Mouse (Mus musculus): Measurements from ENCODE around the gene Cnnm2. TPM values are rescaled to one million over a fixed set of nuclear protein-coding genes. Genes with fewer than 3 reads are reported as not detected.

The Cnnm2 gene
- polyA plus RNA-seq, 1 experiment, result 12.2 TPM

DNA sequence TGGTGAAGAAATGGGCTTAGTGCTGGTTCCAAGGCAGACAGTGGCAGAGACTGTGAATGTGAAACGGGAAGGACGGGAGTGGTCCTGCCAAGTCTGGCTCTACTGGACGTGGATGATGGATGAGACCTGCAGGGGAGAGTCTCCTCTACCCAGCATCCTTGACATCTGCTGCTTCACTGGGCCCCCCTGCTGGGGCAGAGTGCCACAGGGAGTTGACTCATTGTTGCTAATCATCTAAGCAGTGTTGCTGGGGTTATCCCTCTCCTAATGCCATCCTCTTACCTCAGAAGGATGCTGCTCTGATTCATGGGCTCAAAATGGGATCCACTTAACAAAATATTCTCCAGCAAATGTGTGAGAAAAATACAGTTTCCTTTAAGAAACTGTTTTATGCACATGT, 67.6 kb downstream of the Cnnm2 start:
- WGBS, result 41% methylated on average over 3 of the region's 3 CpGs
- no peak for DNase-seq
- TF ChIP-seq CTCF (IDR thresholded peaks at IDR 0.05; ENCODE audit: insufficient read depth, low read length) (no peak), POLR2A (IDR thresholded peaks at IDR 0.05; ENCODE audit: borderline replicate concordance, extremely low read depth, low read depth, low read length) (no peak)
- Histone ChIP-seq H3K4me3 (replicated peaks; ENCODE audit: extremely low read depth, low read depth, low read length) (no peak overlapping the region), H3K4me1 (ENCODE audit: control insufficient read depth, insufficient read depth, low read length) (peaks cover 2% of the 10 kb centered on the region; the same call in 1 of the 2 replicates)

DNA sequence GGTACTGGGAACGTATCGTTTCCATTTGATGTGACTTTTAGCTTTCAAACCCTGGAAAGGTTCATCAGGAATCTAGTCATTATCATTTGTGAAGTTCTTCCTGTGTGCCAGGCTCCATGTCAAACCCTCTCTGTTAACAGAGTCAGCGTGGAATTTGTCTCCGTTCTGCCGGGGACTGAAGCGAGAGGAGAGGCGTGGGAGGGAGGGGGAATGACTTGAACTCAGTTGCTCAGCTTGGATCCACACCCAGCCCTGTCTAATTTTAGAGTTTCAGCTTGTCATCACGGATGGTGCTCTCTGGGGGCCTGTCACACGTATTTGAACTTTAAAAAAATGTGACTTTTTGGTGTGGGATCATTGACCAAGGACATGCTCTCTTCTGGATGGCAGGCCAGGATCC, 70.0 kb downstream of the Cnnm2 start:
- no peak overlapping the region for H3K4me3 ChIP-seq (replicated peaks; ENCODE audit: extremely low read depth, low read depth, low read length)
- peaks cover 2% of the 10 kb centered on the region for H3K4me1 ChIP-seq (ENCODE audit: control insufficient read depth, insufficient read depth, low read length)
- no peak for TF ChIP-seq POLR2A (IDR thresholded peaks at IDR 0.05; ENCODE audit: borderline replicate concordance, extremely low read depth, low read depth, low read length)
- no peak for TF ChIP-seq CTCF (IDR thresholded peaks at IDR 0.05; ENCODE audit: insufficient read depth, low read length)
- DNase-seq, result no peak
- 47% methylated on average over 9 of the region's 9 CpGs for WGBS

DNA sequence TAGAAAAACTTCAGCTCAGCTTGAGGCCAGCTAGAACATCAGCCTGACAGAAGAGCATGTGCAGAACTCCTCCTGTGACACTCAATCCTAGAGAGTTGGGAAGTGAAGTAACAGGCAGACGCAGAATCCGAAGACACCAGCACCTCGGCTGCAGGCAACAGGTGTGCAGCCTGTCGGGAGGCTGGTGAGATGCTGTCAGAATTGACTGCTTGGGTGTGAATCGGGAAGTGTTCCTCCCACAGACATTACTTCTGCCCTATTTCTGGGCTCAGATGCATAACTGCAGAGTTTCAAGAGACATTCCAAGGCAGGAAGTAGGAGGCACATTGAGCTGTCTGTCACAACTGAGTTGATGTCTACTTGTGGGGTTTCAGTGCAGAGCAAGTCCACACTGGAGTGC, 72.9 kb downstream of the Cnnm2 start:
- H3K4me1 ChIP-seq (ENCODE audit: control insufficient read depth, insufficient read depth, low read length), result peaks cover 4% of the 10 kb centered on the region
- DNase-seq, result no peak
- no peak overlapping the region for H3K4me3 ChIP-seq (replicated peaks; ENCODE audit: extremely low read depth, low read depth, low read length)
- TF ChIP-seq POLR2A (IDR thresholded peaks at IDR 0.05; ENCODE audit: borderline replicate concordance, extremely low read depth, low read depth, low read length) (no peak), CTCF (IDR thresholded peaks at IDR 0.05; ENCODE audit: insufficient read depth, low read length) (no peak)
- WGBS, result 84% methylated on average over 5 of the region's 5 CpGs

DNA sequence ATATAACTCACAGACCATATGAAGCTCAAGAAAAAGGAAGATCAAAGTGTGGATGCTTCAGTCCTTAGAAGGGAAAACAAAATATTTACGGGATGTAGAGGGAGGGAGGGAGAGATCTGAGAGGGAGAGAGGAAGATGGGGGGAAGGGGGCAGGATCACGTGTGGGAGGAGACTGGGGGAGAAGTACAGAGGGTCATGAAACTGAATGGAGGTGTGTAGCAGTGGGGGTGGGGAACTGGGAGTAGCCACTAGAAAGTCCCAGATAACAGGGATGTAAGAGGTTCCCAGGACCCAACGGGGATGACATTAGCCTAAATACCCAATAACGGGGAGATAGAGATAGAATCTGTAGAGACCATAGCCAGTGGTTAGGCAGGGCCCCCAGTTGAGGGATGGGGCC, 73.9 kb downstream of the Cnnm2 start:
- H3K4me1 ChIP-seq (ENCODE audit: control insufficient read depth, insufficient read depth, low read length), result peaks cover 4% of the 10 kb centered on the region
- 65% methylated on average over 4 of the region's 4 CpGs for WGBS
- no peak overlapping the region for H3K4me3 ChIP-seq (replicated peaks; ENCODE audit: extremely low read depth, low read depth, low read length)
- TF ChIP-seq POLR2A (IDR thresholded peaks at IDR 0.05; ENCODE audit: borderline replicate concordance, extremely low read depth, low read depth, low read length) (no peak), CTCF (IDR thresholded peaks at IDR 0.05; ENCODE audit: insufficient read depth, low read length) (no peak)
- DNase-seq, result no peak

DNA sequence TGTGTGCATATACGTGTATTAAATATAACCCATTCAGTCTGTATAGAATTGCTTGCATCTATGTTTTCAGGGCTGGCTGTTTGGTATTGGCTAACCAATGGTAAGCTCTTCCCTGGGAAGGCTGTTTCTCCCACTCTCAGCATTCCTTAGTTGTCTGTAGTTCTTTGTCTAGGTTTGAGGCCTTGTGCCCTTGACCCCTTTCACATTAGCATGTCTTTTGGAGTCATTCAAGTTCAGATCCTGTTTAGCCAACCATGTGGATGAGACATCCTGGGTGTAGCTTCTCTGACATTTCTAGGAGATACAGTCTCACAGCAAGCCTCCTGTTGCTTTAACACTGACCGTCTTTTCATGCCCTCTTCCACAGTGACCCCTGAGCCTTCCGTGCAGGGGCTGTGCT, 74.7 kb downstream of the Cnnm2 start:
- no peak overlapping the region for H3K4me3 ChIP-seq (replicated peaks; ENCODE audit: extremely low read depth, low read depth, low read length)
- WGBS, result 82% methylated on average over 3 of the region's 3 CpGs
- no peak for DNase-seq
- TF ChIP-seq POLR2A (IDR thresholded peaks at IDR 0.05; ENCODE audit: borderline replicate concordance, extremely low read depth, low read depth, low read length), result no peak
- no peak for TF ChIP-seq CTCF (IDR thresholded peaks at IDR 0.05; ENCODE audit: insufficient read depth, low read length)
- H3K4me1 ChIP-seq (ENCODE audit: control insufficient read depth, insufficient read depth, low read length), result peaks cover 4% of the 10 kb centered on the region

DNA sequence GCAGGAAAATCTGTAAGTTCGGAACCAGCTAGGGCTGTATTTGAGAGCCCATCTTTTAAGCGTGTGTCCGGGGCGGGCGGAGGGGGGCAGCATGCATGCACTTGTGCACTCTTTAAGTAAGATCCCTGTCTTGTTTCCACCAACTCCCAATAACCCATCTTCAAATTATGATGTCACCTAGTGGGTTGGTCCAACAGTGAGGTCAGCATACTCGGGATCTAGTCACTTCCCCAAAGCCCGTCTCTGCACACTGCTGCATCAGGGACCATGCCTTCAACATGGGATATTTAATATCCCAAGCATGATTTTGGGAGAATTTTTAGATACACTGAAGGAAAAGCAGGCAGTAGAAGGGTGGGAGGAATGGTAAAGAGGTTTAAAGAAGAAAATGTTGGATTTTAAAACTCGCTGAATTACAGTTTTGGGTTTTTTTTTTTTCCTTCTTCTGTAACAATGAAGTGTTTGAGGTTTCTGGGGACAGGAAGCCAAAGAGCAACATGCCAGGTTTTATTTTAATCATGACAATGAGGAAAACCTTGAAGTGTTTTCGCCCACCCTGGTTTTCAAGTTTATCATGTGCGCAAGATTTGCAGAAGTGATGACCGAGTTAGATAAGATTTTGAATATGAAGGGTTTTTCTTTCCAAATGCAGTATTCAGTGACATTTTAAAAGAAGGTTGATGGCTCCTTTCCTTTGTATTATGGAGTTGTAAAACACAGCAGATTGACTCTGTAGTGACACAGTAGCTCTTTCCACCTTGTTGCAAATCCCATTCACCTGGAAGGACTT, 76.1 kb downstream of the Cnnm2 start:
- no peak for DNase-seq
- no peak overlapping the region for H3K4me3 ChIP-seq (replicated peaks; ENCODE audit: extremely low read depth, low read depth, low read length)
- peaks cover 2% of the 10 kb centered on the region; the same call in 1 of the 2 replicates for H3K4me1 ChIP-seq (ENCODE audit: control insufficient read depth, insufficient read depth, low read length)
- 62% methylated on average over 11 of the region's 11 CpGs for WGBS
- TF ChIP-seq POLR2A (IDR thresholded peaks at IDR 0.05; ENCODE audit: borderline replicate concordance, extremely low read depth, low read depth, low read length), result no peak
- TF ChIP-seq CTCF (IDR thresholded peaks at IDR 0.05; ENCODE audit: insufficient read depth, low read length), result no peak

DNA sequence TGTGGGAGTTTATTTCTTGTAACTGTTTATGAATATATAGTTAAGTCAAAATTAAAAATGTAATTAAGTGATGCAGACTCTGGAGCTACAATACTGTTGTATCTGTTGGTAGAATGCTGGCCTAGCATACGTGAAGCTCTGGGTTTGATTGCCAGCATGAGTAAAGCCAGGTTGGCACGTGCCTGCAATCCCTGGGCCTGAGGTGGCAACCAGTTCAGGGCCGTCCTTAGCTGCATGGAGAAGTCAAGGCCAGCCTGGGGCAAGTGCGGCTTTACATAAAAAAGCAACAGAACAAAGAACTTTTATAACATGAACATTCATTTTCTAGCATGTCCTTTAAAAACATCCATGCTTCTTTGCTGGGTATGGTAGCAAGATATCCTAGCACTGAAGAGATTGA, 79.6 kb downstream of the Cnnm2 start:
- DNase-seq, result no peak
- peaks cover 2% of the 10 kb centered on the region; the same call in 1 of the 2 replicates for H3K4me1 ChIP-seq (ENCODE audit: control insufficient read depth, insufficient read depth, low read length)
- no peak overlapping the region for H3K4me3 ChIP-seq (replicated peaks; ENCODE audit: extremely low read depth, low read depth, low read length)
- 88% methylated on average over 4 of the region's 4 CpGs for WGBS
- TF ChIP-seq POLR2A (IDR thresholded peaks at IDR 0.05; ENCODE audit: borderline replicate concordance, extremely low read depth, low read depth, low read length) (no peak), CTCF (IDR thresholded peaks at IDR 0.05; ENCODE audit: insufficient read depth, low read length) (no peak)

DNA sequence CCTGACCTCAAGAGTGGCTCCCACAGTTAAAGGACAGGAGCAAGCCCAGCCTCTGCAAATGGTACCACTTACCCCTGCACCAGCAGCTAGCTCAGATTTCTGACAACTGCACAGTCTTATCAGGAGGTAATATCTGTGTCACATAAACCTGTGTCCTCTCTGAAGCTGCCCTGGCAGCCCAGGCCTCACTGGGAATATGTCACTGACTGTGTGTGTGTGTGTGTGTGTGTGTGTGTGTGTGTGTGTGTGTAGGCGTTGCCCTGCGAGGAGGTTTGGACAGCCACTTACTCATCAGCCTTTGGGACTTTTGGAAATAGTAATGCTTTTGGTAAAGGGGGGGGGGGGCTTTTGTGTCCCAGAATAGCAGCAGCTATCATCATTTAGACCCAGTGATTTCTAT, 81.6 kb downstream of the Cnnm2 start:
- whole genome bisulfite sequencing, result 19% methylated on average over 2 of the region's 2 CpGs
- TF ChIP-seq POLR2A (IDR thresholded peaks at IDR 0.05; ENCODE audit: borderline replicate concordance, extremely low read depth, low read depth, low read length) (no peak), CTCF (IDR thresholded peaks at IDR 0.05; ENCODE audit: insufficient read depth, low read length) (no peak)
- DNase-seq, result no peak
- H3K4me3 ChIP-seq (replicated peaks; ENCODE audit: extremely low read depth, low read depth, low read length), result no peak overlapping the region
- H3K4me1 ChIP-seq (ENCODE audit: control insufficient read depth, insufficient read depth, low read length), result no peaks in the 10 kb centered on the region

DNA sequence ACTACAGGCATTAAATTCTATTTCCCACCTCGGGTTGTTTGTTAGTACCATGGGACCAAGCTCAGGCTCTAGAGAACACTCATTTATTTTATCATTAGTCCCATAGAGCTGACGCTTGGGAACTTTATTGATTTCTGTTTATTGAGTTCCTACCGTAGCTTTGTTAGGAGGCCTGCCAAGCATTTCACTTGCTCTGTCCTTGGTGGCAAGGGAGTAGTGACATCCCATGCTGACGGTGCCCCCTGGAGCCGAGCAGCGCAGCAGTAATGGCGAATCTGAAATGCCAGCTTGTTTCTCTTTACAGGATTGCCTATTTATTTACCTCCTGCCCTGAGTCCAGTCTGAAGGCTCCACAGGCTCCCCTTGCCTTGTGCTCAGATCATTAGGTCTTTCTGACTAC, 84.7 kb downstream of the Cnnm2 start:
- WGBS, result 78% methylated on average over 7 of the region's 7 CpGs
- no peak for DNase-seq
- TF ChIP-seq POLR2A (IDR thresholded peaks at IDR 0.05; ENCODE audit: borderline replicate concordance, extremely low read depth, low read depth, low read length), result no peak
- no peak for TF ChIP-seq CTCF (IDR thresholded peaks at IDR 0.05; ENCODE audit: insufficient read depth, low read length)
- Histone ChIP-seq H3K4me3 (replicated peaks; ENCODE audit: extremely low read depth, low read depth, low read length) (no peak overlapping the region), H3K4me1 (ENCODE audit: control insufficient read depth, insufficient read depth, low read length) (no peaks in the 10 kb centered on the region)

DNA sequence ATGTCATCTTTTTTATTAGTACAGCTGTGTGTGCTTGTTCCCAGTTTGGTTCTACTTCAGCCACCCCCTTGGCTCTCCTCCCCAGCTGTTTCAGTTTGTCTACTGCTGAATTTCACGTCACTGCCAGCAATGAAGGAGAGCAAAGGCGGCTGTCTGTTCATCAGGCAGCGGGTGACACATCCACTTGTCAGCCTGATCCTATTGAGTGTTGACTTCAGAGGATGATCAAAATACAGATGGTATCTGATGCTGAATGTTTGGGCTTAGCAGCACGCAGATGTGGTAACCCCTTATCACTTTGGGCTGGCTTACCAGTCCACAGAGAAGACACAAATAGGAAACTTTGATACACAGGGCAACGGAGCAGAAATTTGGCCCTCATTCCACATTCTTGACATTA, 85.1 kb downstream of the Cnnm2 start:
- Histone ChIP-seq H3K4me1 (ENCODE audit: control insufficient read depth, insufficient read depth, low read length) (no peaks in the 10 kb centered on the region), H3K4me3 (replicated peaks; ENCODE audit: extremely low read depth, low read depth, low read length) (no peak overlapping the region)
- DNase-seq, result no peak
- whole genome bisulfite sequencing, result 60% methylated on average over 5 of the region's 5 CpGs
- TF ChIP-seq CTCF (IDR thresholded peaks at IDR 0.05; ENCODE audit: insufficient read depth, low read length) (no peak), POLR2A (IDR thresholded peaks at IDR 0.05; ENCODE audit: borderline replicate concordance, extremely low read depth, low read depth, low read length) (no peak)
